Mouse (Mus musculus) midbrain, embryonic 16.5 days (tissue): ENCODE data around the gene Pacsin1. TPM values are rescaled to one million over a fixed set of nuclear protein-coding genes. Genes with fewer than 3 reads are reported as not detected.
A peak's percentile ranks its signal among the peaks of the same experiment; 100 is the strongest.
"Not testable (repeated sequence)": the region's sequence is repeated elsewhere in the genome, so short reads cannot be mapped to it uniquely, and the experiment has no call there.

Source experiments
- ATAC-seq: fragments of 200-750 bp; cut with Nextera tagmentation; 2 replicates; pipeline ENCODE4 v1.8.0; 2017; ENCODE audit warnings: moderate TSS enrichment
- H3K27ac ChIP-seq: fragments of 300-500 bp; sonication (generic); 2 replicates; pipeline ENCODE4 v1.5.1; 2014; ENCODE audit warnings: mild to moderate bottlenecking, low read length, mixed read lengths
- H3K27me3 ChIP-seq: fragments of 300-500 bp; sonication (generic); 2 replicates; pipeline ENCODE4 v1.6.1; 2014; ENCODE audit warnings: low read depth, low read length, mixed read lengths; ENCODE audit not compliant: control insufficient read depth, insufficient read depth
- H3K36me3 ChIP-seq: fragments of 300-500 bp; sonication (generic); 2 replicates; pipeline ENCODE4 v1.6.1; 2014; ENCODE audit warnings: mild to moderate bottlenecking, low read length, moderate library complexity, mixed read lengths; ENCODE audit not compliant: control insufficient read depth, insufficient read depth
- H3K4me1 ChIP-seq: fragments of 300-500 bp; sonication (generic); 2 replicates; pipeline ENCODE4 v1.6.1; 2014; ENCODE audit warnings: mild to moderate bottlenecking, low read length, mixed read lengths; ENCODE audit not compliant: control insufficient read depth, insufficient read depth
- H3K4me2 ChIP-seq: fragments of 300-500 bp; sonication (generic); 2 replicates; pipeline ENCODE4 v1.6.1; 2014; ENCODE audit warnings: mild to moderate bottlenecking, low read length, mixed read lengths
- H3K4me3 ChIP-seq: fragments of 300-500 bp; sonication (generic); 2 replicates; pipeline ENCODE4 v1.5.1; 2014; ENCODE audit warnings: low read depth, mild to moderate bottlenecking, low read length, moderate library complexity, mixed read lengths
- H3K9ac ChIP-seq: fragments of 300-500 bp; sonication (generic); 2 replicates; pipeline ENCODE4 v1.6.1; 2014; ENCODE audit warnings: low read depth, low read length, mixed read lengths
- H3K9me3 ChIP-seq: fragments of 300-500 bp; sonication (generic); replicated peaks from 2 replicates; pipeline ENCODE4 v1.6.1; 2014; ENCODE audit warnings: mild to moderate bottlenecking, low read length, mixed read lengths; ENCODE audit not compliant: control insufficient read depth, poor library complexity, severe bottlenecking
- WGBS: fragments of 180-500 bp; shearing (Covaris S2); extraction: QIAGEN DNeasy Blood & Tissue Kit; methylation state at CpG from one replicate; pipeline ENCODE4 v1.1.7; 2014; 5-methylcytosine and 5-hydroxymethylcytosine counted together
- polyA plus RNA-seq: library from polyadenylated mRNA; unstranded; fragments of >200 nt; fragmentation: Nextera tagmentation; extraction: Ambion mirVana; gene quantifications from 2 replicates; pipeline ENCODE4 v1.2.1, GENCODE M21; 2015

Gene Pacsin1
- polyA plus RNA-seq, 1 experiment from 2014 or later: 67.7 TPM

DNA sequence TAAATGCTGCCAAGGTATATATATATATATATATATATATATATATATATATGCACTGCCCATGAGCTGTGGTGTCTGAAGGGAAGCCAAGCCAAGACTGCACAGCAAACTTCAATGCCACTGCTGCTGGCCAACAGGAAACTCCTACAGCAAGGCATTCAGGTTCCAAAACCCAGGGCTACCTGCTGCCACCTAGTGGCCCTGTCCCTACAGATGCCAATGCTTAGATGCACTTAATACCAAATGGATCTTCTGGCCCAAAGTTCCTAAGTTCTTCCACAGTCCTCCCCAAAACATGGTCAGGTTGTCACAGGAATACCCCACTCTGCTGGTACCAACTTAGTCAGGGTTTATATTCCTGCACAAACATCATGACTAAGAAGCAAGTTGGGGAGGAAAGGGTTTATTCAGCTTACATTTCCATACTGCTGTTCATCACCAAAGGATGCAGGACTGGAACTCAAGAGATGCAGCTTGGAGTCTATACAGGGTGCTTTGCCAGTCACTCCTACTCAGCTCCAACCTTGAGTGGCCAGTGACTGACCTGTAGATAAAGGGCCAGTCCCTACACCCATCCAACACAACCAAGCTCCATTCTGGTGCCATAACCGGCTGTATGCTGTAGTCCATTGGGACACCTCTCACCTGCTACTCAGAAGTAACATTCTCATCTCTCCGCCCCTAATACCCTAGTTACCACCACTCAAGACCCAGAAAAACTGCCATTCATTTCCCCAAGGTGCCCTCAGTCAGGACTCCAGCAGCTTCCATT, 25.9 kb upstream of the Pacsin1 start:
- Histone ChIP-seq H3K9me3 (no peaks in the 10 kb centered on the region), H3K4me1 (peaks cover 12% of the 10 kb centered on the region), H3K36me3 (peaks cover 20% of the 10 kb centered on the region), H3K27ac (no peak overlapping the region), H3K27me3 (no peaks in the 10 kb centered on the region), H3K4me3 (no peak overlapping the region), H3K9ac (no peak overlapping the region), H3K4me2 (no peak overlapping the region)
- WGBS: 71% methylated on average over 2 of the region's 2 CpGs
- 0 out of 2 replicates have a peak, but pooled peaks have one; percentile 22 for ATAC-seq

DNA sequence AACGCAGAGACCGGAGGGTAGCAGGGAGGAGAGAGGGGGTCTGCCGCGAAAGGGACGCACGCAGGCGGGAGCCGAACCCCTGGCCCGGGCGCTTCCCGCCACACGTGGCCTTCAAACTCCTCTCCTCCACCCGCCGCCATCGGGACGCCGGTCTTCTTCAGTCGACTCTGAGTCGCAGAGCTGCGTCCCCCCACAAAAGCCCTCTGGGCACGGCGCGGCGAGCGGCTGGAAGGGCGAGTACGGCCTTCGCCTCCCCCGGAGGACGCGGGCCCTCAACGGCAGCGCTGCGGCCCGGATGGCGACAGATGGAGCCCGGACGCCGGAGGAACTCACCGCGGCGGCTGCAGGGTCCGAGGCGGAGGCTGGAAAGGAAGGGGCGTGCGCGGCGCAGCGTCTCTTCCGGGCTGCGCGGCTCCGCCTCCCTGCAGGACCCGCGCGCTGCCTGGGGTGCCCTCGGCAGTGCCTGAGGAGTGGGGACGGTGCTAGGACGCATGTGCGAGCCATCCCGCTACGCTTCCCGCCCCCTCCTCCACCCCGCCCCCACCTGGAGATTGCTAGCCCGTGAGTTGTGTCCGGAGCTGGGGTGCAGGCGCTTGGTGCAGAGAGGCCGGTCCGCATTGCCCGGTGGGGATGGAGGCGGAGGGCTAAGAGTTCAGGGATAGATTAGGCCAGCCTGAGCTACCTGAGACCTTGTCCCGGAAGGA, 20.3 kb upstream of the Pacsin1 start, which contains the start of gene RPS10-NUDT3:
Gene RPS10-NUDT3, minus strand, starts transcription at position 352 of the 704 bp plus-strand sequence.
- WGBS: 1% methylated on average over 58 of the region's 72 CpGs
- Histone ChIP-seq H3K4me2 (peak within 1 kb of the TSS; percentile 80), H3K27ac (peak within 1 kb of the TSS; percentile 92), H3K4me1 (peaks cover 13% of the 10 kb centered on the region), H3K4me3 (peak within 1 kb of the TSS; percentile 87), H3K9ac (peak within 1 kb of the TSS; percentile 91), H3K9me3 (no peaks in the 10 kb centered on the region), H3K36me3 (peaks cover 20% of the 10 kb centered on the region), H3K27me3 (no peaks in the 10 kb centered on the region)
- ATAC-seq: peak; percentile 97

DNA sequence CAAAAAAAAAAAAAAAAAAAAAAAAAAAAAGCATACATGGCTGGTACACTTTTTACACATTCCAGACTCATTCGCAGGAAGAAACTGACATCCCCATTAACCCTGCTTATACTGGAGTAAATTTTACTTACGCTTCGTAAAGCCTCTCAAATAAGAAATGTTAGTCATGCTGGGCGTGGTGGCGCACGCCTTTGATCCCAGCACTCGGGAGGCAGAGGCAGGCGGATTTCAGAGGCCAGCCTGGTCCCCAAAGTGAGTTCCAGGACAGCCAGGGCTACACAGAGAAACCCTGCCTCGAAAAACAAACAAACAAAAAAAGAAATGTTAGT, 19.8 kb upstream of the Pacsin1 start:
- Histone ChIP-seq H3K9ac (peak overlapping the region; percentile 91), H3K36me3 (peaks cover 19% of the 10 kb centered on the region), H3K27ac (peak overlapping the region; percentile 92), H3K4me2 (peak overlapping the region; percentile 80), H3K4me1 (peaks cover 13% of the 10 kb centered on the region), H3K4me3 (peak overlapping the region; percentile 87)
- H3K27me3 ChIP-seq, ATAC-seq, H3K9me3 ChIP-seq: not testable (repeated sequence)
- 46% methylated on average over 9 of the region's 9 CpGs for WGBS

DNA sequence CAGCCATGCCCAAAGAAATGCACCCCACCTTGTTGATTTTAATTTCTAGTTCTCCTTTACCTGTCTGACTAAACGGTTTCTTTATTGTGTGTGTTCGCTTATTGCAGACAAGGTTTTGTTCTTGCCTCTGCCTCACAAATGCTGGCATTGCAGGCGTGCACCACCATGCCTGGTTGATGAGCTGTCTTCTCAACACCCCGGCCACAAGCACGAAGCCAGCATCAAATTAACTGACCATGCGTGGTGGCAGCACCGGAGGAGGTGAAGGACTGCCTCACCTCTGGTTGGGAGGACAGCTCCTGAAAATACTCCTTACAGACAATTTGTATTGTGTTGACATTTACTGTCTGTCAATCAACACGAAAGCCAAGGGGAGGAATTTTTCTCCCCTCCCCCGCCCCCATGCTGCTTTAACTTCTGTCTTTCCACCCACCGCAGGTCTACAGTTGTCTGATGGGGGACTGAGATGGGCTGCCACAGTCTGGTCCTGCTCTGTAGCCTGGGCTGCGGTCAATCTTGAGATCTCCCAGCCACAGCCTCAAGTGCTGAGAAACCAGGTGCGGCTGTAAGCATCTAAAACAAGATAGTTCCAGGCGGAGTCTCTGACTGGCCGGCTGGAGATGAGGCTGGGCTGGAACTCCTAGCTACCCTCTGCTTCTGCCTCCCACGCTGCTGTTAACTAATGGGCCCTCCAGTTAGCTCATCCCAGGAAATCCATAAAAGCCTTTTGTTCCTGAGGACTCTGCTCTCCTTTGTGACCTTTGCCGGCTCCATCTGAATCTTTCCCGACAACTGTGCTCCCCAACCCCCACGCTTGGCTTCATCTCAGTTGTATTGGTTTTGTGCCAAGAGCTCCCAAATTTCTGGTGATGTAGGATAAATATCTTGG, 18.9 kb upstream of the Pacsin1 start, which contains the start of gene Rps10:
Gene Rps10, minus strand, starts transcription at position 538 of the 889 bp plus-strand sequence.
- peak within 1 kb of the TSS; percentile 91; the same call in 1 of the 2 replicates for H3K9ac ChIP-seq
- WGBS: 48% methylated on average over 18 of the region's 18 CpGs
- H3K27me3 ChIP-seq: no peaks in the 10 kb centered on the region
- H3K4me3 ChIP-seq: peak within 1 kb of the TSS; percentile 87
- H3K27ac ChIP-seq: peak within 1 kb of the TSS; percentile 92
- ATAC-seq: no peak
- peaks cover 13% of the 10 kb centered on the region for H3K4me1 ChIP-seq
- peak within 1 kb of the TSS; percentile 80 for H3K4me2 ChIP-seq
- no peaks in the 10 kb centered on the region for H3K9me3 ChIP-seq
- H3K36me3 ChIP-seq: peaks cover 12% of the 10 kb centered on the region

DNA sequence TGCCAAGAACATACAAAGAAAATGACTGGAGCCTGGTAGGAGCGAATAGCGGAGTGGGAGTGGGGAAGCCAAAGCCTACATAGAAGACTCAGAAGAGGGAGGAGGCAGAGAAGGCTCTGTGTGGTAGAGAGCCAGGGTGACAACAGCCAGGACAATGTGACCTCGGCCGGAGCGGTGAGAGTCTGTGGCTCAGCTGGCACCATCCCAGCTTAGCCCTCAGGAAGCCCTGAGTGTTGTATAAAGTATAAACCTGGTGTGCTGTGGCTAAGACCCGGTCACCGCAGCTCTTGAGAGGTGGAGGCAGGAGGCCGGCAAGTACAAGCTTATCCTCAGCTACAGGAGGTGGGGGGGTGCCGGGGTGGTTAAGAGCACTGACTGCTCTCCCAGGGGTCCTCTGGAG, 18.0 kb upstream of the Pacsin1 start:
- no peak overlapping the region for H3K4me2 ChIP-seq
- 63% methylated on average over 9 of the region's 9 CpGs for WGBS
- no peak overlapping the region for H3K9ac ChIP-seq
- ATAC-seq: no peak
- H3K36me3 ChIP-seq: peaks cover 4% of the 10 kb centered on the region; the same call in 1 of the 2 replicates
- H3K9me3 ChIP-seq: no peaks in the 10 kb centered on the region
- no peak overlapping the region for H3K27ac ChIP-seq
- H3K4me1 ChIP-seq: peaks cover 13% of the 10 kb centered on the region
- no peaks in the 10 kb centered on the region for H3K27me3 ChIP-seq
- no peak overlapping the region for H3K4me3 ChIP-seq

DNA sequence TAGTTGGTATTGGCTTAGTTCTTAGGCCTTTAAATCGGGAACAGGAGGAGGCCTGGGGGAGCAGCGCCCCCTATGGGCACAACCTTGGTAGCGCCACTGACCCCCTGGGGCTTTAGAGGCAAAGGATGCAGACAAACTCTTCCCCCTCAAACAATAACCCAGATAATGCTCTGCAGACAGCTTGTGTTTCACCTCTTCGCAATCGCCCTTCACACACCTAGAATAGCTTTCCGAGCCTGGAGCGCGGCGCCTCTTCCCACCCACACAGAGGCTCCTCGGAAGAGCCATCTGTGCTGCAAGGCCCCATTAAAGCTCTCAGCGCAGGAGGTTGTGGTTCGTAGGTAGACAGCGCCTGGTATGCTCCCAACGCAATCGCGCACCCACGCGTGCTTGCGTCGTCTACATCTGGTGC, 16.4 kb upstream of the Pacsin1 start:
- Histone ChIP-seq H3K9me3 (no peaks in the 10 kb centered on the region), H3K27me3 (no peaks in the 10 kb centered on the region), H3K4me2 (no peak overlapping the region), H3K27ac (no peak overlapping the region), H3K4me3 (no peak overlapping the region), H3K9ac (no peak overlapping the region), H3K36me3 (no peaks in the 10 kb centered on the region), H3K4me1 (peaks cover 10% of the 10 kb centered on the region)
- WGBS: 80% methylated on average over 20 of the region's 20 CpGs
- ATAC-seq: no peak

DNA sequence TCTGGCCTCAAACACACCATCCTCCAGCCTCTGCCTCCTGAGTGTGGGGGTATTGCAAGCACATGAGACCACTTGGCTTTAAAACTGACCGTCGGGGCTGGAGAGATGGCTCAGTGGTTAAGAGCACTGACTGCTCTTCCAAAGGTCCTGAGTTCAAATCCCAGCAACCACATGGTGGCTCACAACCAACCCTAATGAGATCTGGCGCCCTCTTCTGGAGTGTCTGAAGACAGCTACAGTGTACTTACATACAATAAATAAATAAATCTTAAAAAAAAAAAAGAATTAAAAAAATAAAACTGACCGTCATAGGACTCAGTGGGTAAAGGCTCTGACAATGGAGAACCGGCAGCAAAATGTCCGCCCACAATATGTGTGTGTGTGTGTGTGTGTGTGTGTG, 15.5 kb upstream of the Pacsin1 start:
- H3K4me2 ChIP-seq, H3K36me3 ChIP-seq, H3K9ac ChIP-seq, H3K4me1 ChIP-seq, H3K27ac ChIP-seq, ATAC-seq, H3K9me3 ChIP-seq, H3K27me3 ChIP-seq, H3K4me3 ChIP-seq: not testable (repeated sequence)
- 95% methylated on average over 6 of the region's 6 CpGs for WGBS

DNA sequence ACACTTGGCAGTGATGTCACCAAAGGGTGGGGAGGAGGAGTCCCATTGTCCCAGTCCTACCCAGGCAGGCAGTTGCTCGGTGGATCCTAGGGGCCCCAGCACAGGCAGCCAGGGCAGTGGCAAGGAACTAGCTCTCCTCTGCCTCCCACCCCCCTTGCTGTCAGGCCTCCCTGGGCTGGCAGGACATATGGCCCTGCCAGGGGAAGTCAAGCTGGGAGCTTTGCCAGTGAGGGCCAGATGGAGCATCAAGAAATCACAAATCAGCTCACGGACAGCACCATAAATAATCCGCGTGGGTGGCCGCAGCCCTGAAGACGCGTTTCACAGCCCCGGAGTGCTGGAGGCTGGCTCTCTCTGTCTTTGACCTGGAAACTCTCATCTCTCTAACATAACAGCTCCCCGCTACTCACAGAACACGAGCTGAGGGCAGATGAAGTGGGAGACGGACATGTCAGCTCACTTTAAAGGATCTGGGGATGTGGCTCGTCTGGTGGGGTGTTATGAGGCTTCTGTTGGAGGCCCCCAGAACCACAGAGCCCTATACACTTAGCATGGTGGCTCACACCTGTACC, 12.7 kb upstream of the Pacsin1 start:
- WGBS: 11% methylated on average over 12 of the region's 12 CpGs
- Histone ChIP-seq H3K4me2 (peak overlapping the region; percentile 14; the same call in 1 of the 2 replicates), H3K9ac (peak overlapping the region; percentile 41; the same call in 1 of the 2 replicates), H3K9me3 (no peaks in the 10 kb centered on the region), H3K4me1 (peaks cover 5% of the 10 kb centered on the region; the same call in 1 of the 2 replicates), H3K27me3 (no peaks in the 10 kb centered on the region), H3K27ac (peak overlapping the region; percentile 64), H3K36me3 (no peaks in the 10 kb centered on the region), H3K4me3 (no peak overlapping the region)
- peak; percentile 71 for ATAC-seq
